Mouse (Mus musculus): ENCODE results near the gene Chga. TPM values are rescaled to one million over a fixed set of nuclear protein-coding genes. Genes with fewer than 3 reads are reported as not detected.

The Chga gene
- polyA plus RNA-seq, 1 experiment from 2014 or later, result 0.70 TPM

Other genes starting within 250 kb of the Chga start
- gene Lgmn, start 115.2 kb upstream of the Chga start, polyA plus RNA-seq (2016; fragmentation: Nextera tagmentation; extraction: Ambion mirVana), result 59.7 and 60.9 TPM in 2 replicates
- 37.5 and 37.6 TPM in 2 replicates for gene Golga5, start 85.8 kb upstream of the Chga start, polyA plus RNA-seq (2016; fragmentation: Nextera tagmentation; extraction: Ambion mirVana)
- gene Itpk1, start 150.0 kb downstream of the Chga start, polyA plus RNA-seq (2016; fragmentation: Nextera tagmentation; extraction: Ambion mirVana), result 8.9 and 9.8 TPM in 2 replicates
- 26.0 and 34.1 TPM in 2 replicates for gene Moap1, start 188.7 kb downstream of the Chga start, polyA plus RNA-seq (2016; fragmentation: Nextera tagmentation; extraction: Ambion mirVana)
- 11.1 and 11.5 TPM in 2 replicates for gene Tmem251, start 188.8 kb downstream of the Chga start, polyA plus RNA-seq (2016; fragmentation: Nextera tagmentation; extraction: Ambion mirVana)
- gene Gm28051, start 202.8 kb downstream of the Chga start, polyA plus RNA-seq (2016; fragmentation: Nextera tagmentation; extraction: Ambion mirVana), result not detected in 2 replicates
- 39.9 and 46.3 TPM in 2 replicates for gene Gon7, start 202.8 kb downstream of the Chga start, polyA plus RNA-seq (2016; fragmentation: Nextera tagmentation; extraction: Ambion mirVana)
- 46.7 and 47.7 TPM in 2 replicates for gene Ubr7, start 203.0 kb downstream of the Chga start, polyA plus RNA-seq (2016; fragmentation: Nextera tagmentation; extraction: Ambion mirVana)
- gene Gm20604, start 203.7 kb downstream of the Chga start, polyA plus RNA-seq (2016; fragmentation: Nextera tagmentation; extraction: Ambion mirVana), result 29.9 and 34.0 TPM in 2 replicates